8 mouse cellular contexts compared by ENCODE assay signal in genomic region chr4:120148291-120149141, GRCm38 (mm10). TPM values are rescaled to one million over a fixed set of nuclear protein-coding genes. Genes with fewer than 3 reads are reported as not detected.
A peak's percentile ranks its signal among the peaks of the same experiment; 100 is the strongest.
DNase-seq lines count a peak whose midpoint lies in the region; ATAC-seq and TF ChIP-seq lines count a peak whose summit lies in the region.

No protein-coding gene starts in this region.

- CTCF ChIA-PET in Patski (lab: Charles Lee): interaction anchor here (1.1 to 2.1 kb wide), 6 partner anchors 13 to 41 kb away, joined by 4 to 10 read pairs (median 5); no protein-coding TSS in a partner anchor

- WGBS in hindbrain, embryonic 16.5 days: 6% methylated on average over 43 of the region's 45 CpGs

- peaks cover 6% of the 10 kb centered on the region for H3K4me1 ChIP-seq in cortical plate, adult 2 months (ENCODE audit: control insufficient read depth, insufficient read depth, low read length)
- H3K4me1 ChIP-seq in hindbrain, embryonic 16.5 days (ENCODE audit: control insufficient read depth, insufficient read depth, low read depth, low read length): peaks cover 6% of the 10 kb centered on the region; the same call in 1 of the 2 replicates

- peak; percentile 85 for DNase-seq in Patski (ENCODE audit: low read depth, low spot score)
- DNase-seq in gastrocnemius, adult 8-10 months (ENCODE audit: low spot score in 2 of 2): peak; percentile 45 to 49
- DNase-seq in left cerebral cortex, adult 2 months (ENCODE audit: extremely low spot score in 1 of 2, low spot score in 2 of 2): peak; percentile 83 to 89
- peak; percentile 88 to 91 for DNase-seq in lung, postnatal 4 days
- DNase-seq in right cerebral cortex, postnatal 25 days: peak; percentile 89
- DNase-seq in c-Kit-positive CD71-positive TER-119-positive erythroid progenitor cells, embryonic 14.5 days (ENCODE audit: low spot score): no peak

- peak overlapping the region; percentile 58 for H3K9ac ChIP-seq in hindbrain, embryonic 16.5 days (ENCODE audit: low read depth, low read length)

- H3K9me3 ChIP-seq in hindbrain, embryonic 16.5 days (ENCODE audit: control insufficient read depth, low read length): no peaks in the 10 kb centered on the region

- H3K4me3 ChIP-seq in cortical plate, adult 2 months (ENCODE audit: insufficient read depth, low read length): no peak overlapping the region
- peak overlapping the region; percentile 14 for H3K4me3 ChIP-seq in hindbrain, embryonic 16.5 days (ENCODE audit: low read length)
- H3K4me3 ChIP-seq in left cerebral cortex, adult 2 months: 0 out of 2 replicates have a peak overlapping the region, but pooled peaks have one; percentile 23

- intact Hi-C loops in left cerebral cortex, adult 2 months (cut with DNase I): no loop called here

- POLR2A ChIA-PET in Patski (lab: Charles Lee): interaction anchor here (0.7 kb wide), 1 partner anchor 19 kb away, joined by 6 read pairs; no protein-coding TSS in a partner anchor

- no peaks in the 10 kb centered on the region for H3K27me3 ChIP-seq in Patski
- no peaks in the 10 kb centered on the region for H3K27me3 ChIP-seq in hindbrain, embryonic 16.5 days (replicated peaks; ENCODE audit: control insufficient read depth, insufficient read depth, low read length)

- no peak for TF ChIP-seq CTCF in Patski (IDR thresholded peaks at IDR 0.05)
- no peak for TF ChIP-seq CTCF in cortical plate, adult 2 months (IDR thresholded peaks at IDR 0.05; ENCODE audit: extremely low read depth, insufficient read depth, low read length)
- TF ChIP-seq CTCF in left cerebral cortex, adult 2 months (IDR thresholded peaks at IDR 0.05): no peak

- no peaks in the 10 kb centered on the region for H3K36me3 ChIP-seq in hindbrain, embryonic 16.5 days (ENCODE audit: control insufficient read depth, insufficient read depth, low read length)

- H3K27ac ChIP-seq in cortical plate, adult 2 months (ENCODE audit: insufficient read depth, low read length): peak overlapping the region; percentile 12; the same call in 1 of the 2 replicates
- no peak overlapping the region for H3K27ac ChIP-seq in hindbrain, embryonic 16.5 days (ENCODE audit: low read depth, low read length)
- peak overlapping the region; percentile 78 for H3K27ac ChIP-seq in left cerebral cortex, adult 2 months

- in situ Hi-C loops in Patski (cut with MboI; ENCODE audit: low pct_unique_long_range_greater_than_20kb): no loop called here

- peak; percentile 77 for ATAC-seq in Patski
- ATAC-seq in hindbrain, embryonic 16.5 days: peak; percentile 64

- H3K4me2 ChIP-seq in hindbrain, embryonic 16.5 days (ENCODE audit: low read length): peak overlapping the region; percentile 49

- no peak for TF ChIP-seq POLR2A in cortical plate, adult 2 months (IDR thresholded peaks at IDR 0.05; ENCODE audit: extremely low read depth, insufficient read depth, low read length)

RNA-seq across cellular contexts. Expression of gene Edn2, which starts 12.5 kb away (rescaled TPM):
- not detected for polyA plus RNA-seq in Patski (2021)
- 0.13 TPM in 1 of 2 replicates, not detected in the other for polyA plus RNA-seq in cortical plate, adult 2 months (2012; rRNA removed)
- total RNA-seq in gastrocnemius, adult 8-10 months (2022): not detected
- polyA plus RNA-seq in hindbrain, embryonic 16.5 days (2015; fragmentation: Nextera tagmentation; extraction: Ambion mirVana): 0.31 TPM in 1 of 2 replicates, not detected in the other
- not detected for total RNA-seq in left cerebral cortex, adult 2 months (2021)
